Mouse (Mus musculus) lung, postnatal 0 days (tissue): ENCODE data around the gene Nat8f5. TPM values are rescaled to one million over a fixed set of nuclear protein-coding genes. Genes with fewer than 3 reads are reported as not detected.
A peak's percentile ranks its signal among the peaks of the same experiment; 100 is the strongest.
"Not testable (repeated sequence)": the region's sequence is repeated elsewhere in the genome, so short reads cannot be mapped to it uniquely, and the experiment has no call there.

ENCODE experiments used
- ATAC-seq: fragments of 200-750 bp; cut with Nextera tagmentation; 2 replicates; pipeline ENCODE4 v1.8.0; 2017; ENCODE audit warnings: moderate library complexity
- DNase-seq: peaks from one replicate; pipeline ENCODE4 v3.0.0-alpha.2; 2016; ENCODE audit warnings: low spot score
- H3K27ac ChIP-seq: fragments of 300-500 bp; sonication (generic); 2 replicates; pipeline ENCODE4 v1.5.1; 2014; ENCODE audit warnings: antibody characterized with exemption, mild to moderate bottlenecking, low read length, mixed read lengths
- H3K27me3 ChIP-seq: fragments of 300-500 bp; sonication (generic); replicated peaks from 2 replicates; pipeline ENCODE4 v1.6.1; 2014; ENCODE audit warnings: low read length, mixed read lengths; ENCODE audit not compliant: insufficient read depth
- H3K36me3 ChIP-seq: fragments of 300-500 bp; sonication (generic); 2 replicates; pipeline ENCODE4 v1.6.1; 2014; ENCODE audit warnings: low read length, mixed read lengths; ENCODE audit not compliant: insufficient read depth
- H3K4me1 ChIP-seq: fragments of 300-500 bp; sonication (generic); 2 replicates; pipeline ENCODE4 v1.6.1; 2014; ENCODE audit warnings: antibody characterized with exemption, low read depth, low read length, mixed read lengths; ENCODE audit not compliant: insufficient read depth
- H3K4me2 ChIP-seq: fragments of 300-500 bp; sonication (generic); replicated peaks from 2 replicates; pipeline ENCODE4 v1.6.1; 2014; ENCODE audit warnings: low read depth, mild to moderate bottlenecking, low read length, moderate library complexity, mixed read lengths
- H3K4me3 ChIP-seq: fragments of 300-500 bp; sonication (generic); 2 replicates; pipeline ENCODE4 v1.5.1; 2014; ENCODE audit warnings: low read depth, low read length
- H3K9ac ChIP-seq: fragments of 300-500 bp; sonication (generic); replicated peaks from 2 replicates; pipeline ENCODE4 v1.6.1; 2014; ENCODE audit warnings: low read depth, mild to moderate bottlenecking
- H3K9me3 ChIP-seq: fragments of 300-500 bp; sonication (generic); 2 replicates; pipeline ENCODE4 v1.6.1; 2016; ENCODE audit warnings: low read length, mixed read lengths
- CTCF ChIP-seq: IDR thresholded peaks from 2 replicates; pipeline ENCODE4 v1.5.1; 2016; ENCODE audit warnings: antibody characterized with exemption, mild to moderate bottlenecking
- EP300 ChIP-seq: IDR thresholded peaks from 2 replicates; pipeline ENCODE4 v1.6.1; 2016; ENCODE audit warnings: antibody characterized with exemption, mild to moderate bottlenecking, control low read depth
- WGBS: fragments of 180-500 bp; shearing (Covaris S2); extraction: QIAGEN DNeasy Blood & Tissue Kit; methylation state at CpG from one replicate; pipeline ENCODE4 v1.1.7; 2014; 5-methylcytosine and 5-hydroxymethylcytosine counted together
- polyA plus RNA-seq: library from polyadenylated mRNA; unstranded; fragments of >200 nt; fragmentation: Nextera tagmentation; extraction: Ambion mirVana; gene quantifications from 2 replicates; pipeline ENCODE4 v1.2.1, GENCODE M21; 2015

Gene Nat8f5
- polyA plus RNA-seq, 1 experiment from 2014 or later: not detected

GRCm38 (mm10) chr6:85836827-85837226 lies 16.1 kb upstream of the Nat8f5 start:
- DNase-seq: peak; percentile 39
- H3K4me2 ChIP-seq: peak overlapping the region; percentile 37
- not testable (repeated sequence) for H3K9ac ChIP-seq, H3K4me3 ChIP-seq, H3K27me3 ChIP-seq, H3K27ac ChIP-seq, H3K4me1 ChIP-seq, H3K36me3 ChIP-seq, H3K9me3 ChIP-seq
- 12% methylated on average over 7 of the region's 9 CpGs for WGBS
- TF ChIP-seq CTCF: peak; percentile 53
- ATAC-seq: peak; percentile 63

- H3K4me3 ChIP-seq: not testable (repeated sequence)
- 71% methylated on average over 5 of the region's 5 CpGs for WGBS
Observed at GRCm38 (mm10) chr6:85836098-85836497, 15.3 kb upstream of the Nat8f5 start.

GRCm38 (mm10) chr6:85835104-85835503 lies 14.3 kb upstream of the Nat8f5 start:
- not testable (repeated sequence) for H3K9ac ChIP-seq, H3K4me3 ChIP-seq, H3K4me1 ChIP-seq, H3K27ac ChIP-seq, H3K4me2 ChIP-seq, H3K36me3 ChIP-seq, ATAC-seq, H3K9me3 ChIP-seq, DNase-seq, H3K27me3 ChIP-seq
- WGBS: 81% methylated on average over 1 of the region's 2 CpGs

More at GRCm38 (mm10) chr6:85836098-85836497, 15.3 kb upstream of the Nat8f5 start:
- H3K9ac ChIP-seq, H3K36me3 ChIP-seq, ATAC-seq, H3K4me2 ChIP-seq, H3K27me3 ChIP-seq, H3K9me3 ChIP-seq, H3K4me1 ChIP-seq, DNase-seq, H3K27ac ChIP-seq: not testable (repeated sequence)

GRCm38 (mm10) chr6:85834504-85835100 lies 13.8 kb upstream of the Nat8f5 start:
- H3K27me3 ChIP-seq, H3K4me3 ChIP-seq, H3K9me3 ChIP-seq, DNase-seq, H3K27ac ChIP-seq, ATAC-seq, H3K4me2 ChIP-seq, H3K9ac ChIP-seq, H3K36me3 ChIP-seq, H3K4me1 ChIP-seq: not testable (repeated sequence)

- DNase-seq (no peak), ATAC-seq (no peak)
- Histone ChIP-seq H3K27ac (no peak within 1 kb of the TSS), H3K4me1 (no peaks in the 10 kb centered on the region), H3K9ac (no peak within 1 kb of the TSS), H3K4me2 (no peak within 1 kb of the TSS), H3K36me3 (no peaks in the 10 kb centered on the region), H3K27me3 (no peaks in the 10 kb centered on the region), H3K9me3 (no peaks in the 10 kb centered on the region), H3K4me3 (no peak within 1 kb of the TSS)
- WGBS: 65% methylated on average over 7 of the region's 7 CpGs
- no peak for TF ChIP-seq EP300
- TF ChIP-seq CTCF: no peak
Observed at GRCm38 (mm10) chr6:85831796-85832321, 11.1 kb upstream of the Nat8f5 start, which contains the start of gene Nat8. Nat8 (minus strand) TSS chr6:85832082.

GRCm38 (mm10) chr6:85829462-85829861 lies 8.7 kb upstream of the Nat8f5 start:
- Histone ChIP-seq H3K27me3 (no peaks in the 10 kb centered on the region), H3K4me3 (no peak overlapping the region), H3K9me3 (no peaks in the 10 kb centered on the region), H3K9ac (no peak overlapping the region), H3K27ac (no peak overlapping the region), H3K36me3 (no peaks in the 10 kb centered on the region), H3K4me2 (no peak overlapping the region), H3K4me1 (no peaks in the 10 kb centered on the region)
- ATAC-seq (no peak), DNase-seq (no peak)
- TF ChIP-seq EP300 (no peak), CTCF (no peak)
- WGBS: 38% methylated on average over 1 of the region's 1 CpGs

GRCm38 (mm10) chr6:85825886-85826285 lies 5.1 kb upstream of the Nat8f5 start:
- DNase-seq: no peak
- no peaks in the 10 kb centered on the region for H3K9me3 ChIP-seq
- 75% methylated on average over 2 of the region's 2 CpGs for WGBS
- no peak overlapping the region for H3K27ac ChIP-seq
- H3K4me2 ChIP-seq: no peak overlapping the region
- H3K4me1 ChIP-seq: no peaks in the 10 kb centered on the region
- no peak for ATAC-seq
- TF ChIP-seq CTCF: no peak
- TF ChIP-seq EP300: no peak
- no peak overlapping the region for H3K4me3 ChIP-seq
- no peaks in the 10 kb centered on the region for H3K27me3 ChIP-seq
- no peak overlapping the region for H3K9ac ChIP-seq
- H3K36me3 ChIP-seq: no peaks in the 10 kb centered on the region
